Mouse (Mus musculus): ENCODE measurements around the gene Rrm1.

GRCm38 (mm10) chr7:102517051-102517335, 75.5 kb downstream of the Rrm1 start:
- TF ChIP-seq POLR2A (IDR thresholded peaks at IDR 0.05; ENCODE audit: borderline replicate concordance, extremely low read depth, insufficient read depth, insufficient read length, poor library complexity, severe bottlenecking) (no peak), CTCF (IDR thresholded peaks at IDR 0.05; ENCODE audit: borderline replicate concordance, extremely low read depth, insufficient read depth, insufficient read length) (no peak)
